Mouse (Mus musculus): ENCODE results near the gene Gga1. TPM values are rescaled to one million over a fixed set of nuclear protein-coding genes. Genes with fewer than 3 reads are reported as not detected.

Gene Gga1
- polyA plus RNA-seq (2012; ENCODE audit: low replicate concordance), result 142 and 325 TPM in 2 replicates

DNA sequence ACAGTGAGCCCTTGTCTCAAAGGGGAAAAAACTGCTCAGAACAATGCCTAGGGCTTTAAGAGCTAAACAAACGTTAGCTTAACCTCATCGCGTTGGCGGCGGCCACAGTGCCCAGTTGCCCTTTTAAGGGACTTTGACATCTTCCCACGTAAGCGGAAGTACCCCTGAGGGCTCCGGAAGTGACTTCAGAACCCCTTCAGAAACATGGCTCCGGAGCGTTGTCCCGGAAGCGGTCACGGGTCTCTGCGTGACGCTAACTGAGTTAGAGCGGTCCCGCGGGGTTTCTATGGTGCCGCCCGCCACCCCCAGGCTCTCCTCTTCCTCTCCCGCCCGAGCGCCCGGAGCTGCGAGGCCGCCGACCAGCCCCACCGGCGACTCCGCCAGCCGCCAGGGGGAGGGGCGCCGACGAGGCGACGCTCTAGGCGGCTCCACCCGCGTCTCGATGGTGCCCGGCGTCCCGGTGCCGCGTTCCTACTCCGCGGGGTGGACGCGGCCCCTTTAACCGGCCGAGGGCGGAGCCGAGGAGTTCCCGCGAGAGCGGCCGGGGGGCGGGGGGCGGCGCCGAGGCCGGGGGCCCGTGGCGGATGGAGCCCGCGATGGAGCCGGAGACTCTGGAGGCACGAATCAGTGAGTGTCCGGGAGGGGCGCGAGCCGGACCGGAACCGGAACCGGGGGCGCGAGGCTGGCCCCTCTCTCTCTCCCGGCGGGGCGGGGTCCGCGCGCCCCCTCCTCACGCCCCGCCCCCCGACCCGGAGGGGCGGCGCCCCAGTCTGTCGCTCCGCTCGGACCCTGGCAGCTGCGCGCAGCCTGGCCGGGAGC lies at the start of gene Gga1:
TSS of gene Gga1 (plus strand) at position 200 of the 819 bp plus-strand sequence.

DNA sequence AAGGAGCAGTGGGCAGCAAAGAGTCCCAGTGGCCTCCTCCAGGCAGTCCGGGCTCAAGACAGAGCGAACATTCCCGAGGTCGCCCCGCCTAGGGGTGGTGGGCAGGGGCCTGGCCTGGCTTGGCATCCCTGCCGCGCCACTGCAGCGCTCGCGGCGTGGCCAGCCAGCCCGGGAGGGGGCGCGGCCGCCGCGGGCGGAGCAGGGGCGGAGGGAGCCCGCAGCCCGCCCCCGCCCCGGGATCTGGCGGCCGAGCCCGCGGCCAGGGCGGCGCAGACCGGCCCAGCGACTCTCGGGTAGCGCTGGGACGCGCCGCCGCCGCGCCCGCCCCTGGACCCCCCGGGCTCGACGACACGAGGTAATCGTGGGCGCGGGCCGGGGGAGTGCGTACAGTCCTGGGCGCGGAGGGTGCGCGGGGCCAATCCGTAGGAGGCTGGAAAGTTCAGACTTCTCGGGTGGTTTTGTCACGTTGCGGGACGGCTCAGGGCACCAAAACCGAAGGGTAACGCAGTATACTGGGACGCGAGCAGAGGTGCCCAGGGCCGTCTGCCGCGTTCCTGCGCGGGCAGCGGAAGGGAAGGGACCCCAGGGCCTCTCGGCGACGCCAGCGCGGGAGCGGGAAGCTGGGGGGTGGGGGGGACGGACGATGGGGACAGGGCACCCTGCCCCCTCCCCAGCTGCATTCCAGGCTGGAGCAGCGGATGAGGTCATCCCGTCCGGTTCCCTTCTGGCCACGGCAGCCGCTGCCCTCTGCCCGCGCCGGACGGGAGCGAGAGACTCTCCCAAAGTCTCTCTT lies 34.4 kb upstream of the Gga1 start, which contains the start of gene Cdc42ep1:
TSS of gene Cdc42ep1 (plus strand) at position 254 of the 793 bp plus-strand sequence.

DNA sequence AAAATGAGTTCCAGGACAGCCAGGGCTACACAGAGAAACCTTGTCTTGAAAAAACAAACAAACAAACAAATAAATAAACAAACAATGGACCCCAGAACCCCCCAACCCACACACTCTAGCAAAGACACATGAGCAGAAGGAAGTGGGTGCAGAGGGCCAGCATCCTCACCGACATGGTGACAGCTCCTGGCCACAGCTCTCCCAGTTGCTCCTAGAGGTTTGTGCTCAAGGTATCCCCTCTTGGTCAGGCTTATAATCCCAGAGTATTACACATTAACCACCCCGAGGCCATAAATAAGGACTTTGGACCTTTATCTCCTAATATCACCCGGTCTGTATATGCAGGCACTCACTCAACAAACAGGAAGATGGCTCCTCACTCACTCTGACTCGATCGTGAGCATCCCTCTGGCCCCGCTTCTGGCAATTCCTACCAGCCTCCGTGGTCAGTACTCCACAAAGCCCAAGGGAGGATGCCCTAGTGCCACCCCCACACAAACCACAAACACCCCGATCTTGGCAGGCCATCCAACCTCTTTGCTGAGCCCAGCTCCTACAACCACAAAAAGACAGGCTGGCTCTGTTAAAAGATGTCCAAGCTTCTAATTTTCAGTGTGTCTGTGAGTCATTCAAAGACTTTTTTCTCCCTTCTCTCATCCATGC lies 21.6 kb upstream of the Gga1 start, which contains the start of gene Lgals2:
TSS of gene Lgals2 (minus strand) at position 227 of the 663 bp plus-strand sequence.

DNA sequence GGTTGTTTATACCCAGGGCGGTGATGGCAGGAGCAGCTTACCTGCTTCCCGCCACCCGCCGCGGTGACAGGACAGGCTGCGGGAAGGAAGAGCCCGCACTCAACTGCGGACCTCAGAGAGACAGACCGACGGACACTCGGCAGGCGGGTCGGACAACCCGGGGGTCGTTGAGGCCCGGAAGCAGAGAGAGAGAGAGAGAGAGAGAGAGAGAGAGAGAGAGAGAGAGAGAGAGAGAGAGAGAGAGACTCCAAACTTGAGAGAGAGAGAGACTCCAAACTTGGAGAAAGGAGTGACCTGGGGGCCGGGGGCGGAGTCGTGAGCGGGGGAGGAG lies 22.4 kb downstream of the Gga1 start, which contains the start of gene Gm49510:
TSS of gene Gm49510 (plus strand) at position 259 of the 331 bp plus-strand sequence.

DNA sequence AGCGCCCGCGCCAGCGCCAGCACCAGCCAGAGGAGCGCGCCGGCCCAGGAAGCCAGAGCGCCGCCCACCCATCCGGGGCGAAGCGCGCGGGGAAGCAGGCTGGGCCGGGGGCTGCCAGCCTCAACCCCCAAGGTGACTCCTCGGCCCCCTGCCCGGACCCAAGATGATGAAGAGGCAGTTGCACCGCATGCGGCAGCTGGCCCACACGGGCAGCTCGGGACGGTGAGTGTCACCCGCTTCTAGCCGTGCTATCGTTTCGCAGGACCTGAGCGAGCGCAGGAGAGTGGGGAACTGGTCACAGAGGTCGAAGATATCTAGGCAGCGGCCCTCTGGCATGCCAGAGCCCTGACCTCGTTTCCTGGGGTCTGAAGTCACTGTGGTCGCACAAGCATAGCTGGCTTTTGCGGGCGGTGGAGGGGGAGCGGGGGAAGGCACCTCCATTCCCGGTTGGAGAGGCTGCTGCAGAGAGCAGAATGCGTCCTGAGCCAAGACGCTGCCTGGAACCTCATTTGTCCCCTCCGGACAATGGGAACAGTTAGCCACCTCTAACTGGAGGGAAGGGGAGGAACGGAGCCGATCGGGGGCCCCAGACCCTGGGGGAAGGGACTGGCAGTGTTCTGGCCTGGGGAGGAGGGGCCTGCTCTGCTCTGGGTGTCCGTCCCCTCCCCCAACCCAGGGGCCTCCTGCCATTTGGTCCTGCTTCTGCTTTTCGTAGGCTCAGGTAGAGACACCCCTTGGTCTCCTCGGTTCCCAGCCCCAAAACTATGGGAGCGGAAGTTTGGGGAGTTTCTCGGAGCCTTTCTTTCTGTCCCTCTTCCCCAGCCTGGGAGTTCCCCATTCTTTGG lies 23.0 kb downstream of the Gga1 start, which contains the start of gene Sh3bp1:
TSS of gene Sh3bp1 (plus strand) at position 29 of the 845 bp plus-strand sequence.

DNA sequence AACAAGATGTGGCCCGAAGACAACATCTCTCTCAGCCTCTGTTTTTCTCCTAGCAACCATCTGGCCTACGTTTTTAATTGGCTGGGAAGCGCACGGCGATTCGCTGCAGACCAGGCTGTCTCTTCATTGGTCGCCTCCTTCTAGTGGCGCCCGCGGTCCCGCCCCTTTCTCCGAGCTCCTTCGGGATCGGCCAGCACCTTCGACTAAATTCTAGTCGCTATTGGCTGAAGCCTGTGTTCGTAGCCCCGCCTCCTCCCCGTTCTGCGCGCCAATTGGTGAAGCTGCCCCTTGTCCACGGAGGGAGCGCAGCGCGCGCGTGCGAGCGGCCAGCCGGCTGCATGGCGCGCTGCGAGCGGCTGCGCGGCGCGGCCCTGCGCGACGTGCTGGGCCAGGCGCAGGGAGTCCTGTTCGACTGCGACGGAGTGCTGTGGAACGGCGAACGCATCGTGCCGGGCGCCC lies 36.7 kb downstream of the Gga1 start, which contains the start of gene Pdxp:
TSS of gene Pdxp (plus strand) at position 288 of the 459 bp plus-strand sequence.

DNA sequence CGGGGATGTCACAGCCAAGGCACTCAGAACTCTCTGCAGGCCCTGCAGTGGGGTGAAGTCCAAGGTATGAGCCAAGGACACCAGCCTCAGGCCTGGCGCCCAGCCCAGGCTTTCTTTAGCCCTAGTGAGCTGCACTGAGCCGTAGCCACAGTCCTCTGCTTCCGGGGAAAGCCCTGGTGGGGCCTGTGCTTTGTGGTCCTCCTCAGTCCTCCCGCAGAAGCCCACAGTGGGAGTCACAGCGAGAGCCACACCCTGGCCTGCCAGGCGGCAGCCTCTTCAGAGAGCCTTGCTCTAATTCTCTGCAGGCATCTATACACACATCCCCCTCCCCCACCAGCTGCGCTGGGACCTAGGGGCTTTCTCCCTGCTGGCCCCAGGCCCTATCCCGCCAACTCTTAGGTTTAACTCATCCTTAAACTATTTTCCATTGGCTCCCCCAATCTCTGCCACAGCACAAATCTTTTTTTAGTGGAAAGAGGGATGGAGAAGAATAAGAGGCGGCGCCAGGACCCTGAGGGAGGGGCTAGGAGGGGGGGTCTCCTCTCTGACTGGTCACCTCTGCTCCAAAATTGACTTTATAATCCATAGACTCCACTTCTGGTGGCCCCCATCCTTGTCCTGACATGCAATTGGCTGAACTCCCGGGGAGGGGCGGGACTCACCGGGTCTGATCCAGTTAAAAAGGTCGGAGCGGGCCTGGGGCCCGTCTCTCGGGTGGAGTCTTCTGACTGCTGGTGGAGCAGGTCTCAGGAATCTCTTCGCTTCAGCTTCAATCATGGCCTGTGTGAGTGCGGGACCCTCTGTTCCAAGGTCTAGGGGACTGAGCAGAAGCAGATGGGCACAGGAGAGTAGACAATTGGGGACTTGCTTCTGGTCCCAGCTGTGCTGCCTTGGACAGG lies 49.3 kb downstream of the Gga1 start, which contains the start of gene Lgals1:
TSS of gene Lgals1 (plus strand) at position 705 of the 899 bp plus-strand sequence.

DNA sequence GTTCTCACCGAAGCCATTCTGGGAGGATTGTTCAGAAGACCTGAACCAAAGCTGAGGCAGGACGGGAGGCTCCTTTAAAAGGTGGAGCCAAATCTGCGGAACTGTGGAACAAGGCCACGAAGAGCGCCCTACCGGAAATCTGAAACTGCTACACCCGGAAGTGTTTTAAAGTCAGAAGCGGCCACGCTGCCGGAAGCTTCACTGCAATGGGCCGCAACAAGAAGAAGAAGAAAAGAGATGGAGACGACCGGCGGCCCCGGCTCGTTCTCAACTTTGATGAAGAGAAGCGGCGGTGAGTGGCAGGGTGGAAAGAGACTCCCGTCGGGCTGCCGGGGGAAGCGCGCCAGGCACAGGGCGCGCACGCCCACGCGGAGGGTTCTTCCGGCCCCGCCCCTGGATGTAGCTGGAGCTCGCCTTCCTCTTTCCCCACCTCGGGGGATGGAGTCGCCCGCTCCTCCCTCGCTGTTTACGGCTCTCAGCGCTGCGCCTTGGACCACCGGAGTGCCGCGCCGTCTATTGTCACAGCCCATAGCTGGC lies 57.9 kb downstream of the Gga1 start, which contains the start of gene Nol12:
TSS of gene Nol12 (plus strand) at position 150 of the 537 bp plus-strand sequence.

Other genes starting within 250 kb of the Gga1 start
- 0.01 TPM in 1 of 2 replicates, not detected in the other for gene Elfn2, start 158.4 kb upstream of the Gga1 start, polyA plus RNA-seq (2012; ENCODE audit: low replicate concordance)
- 95.0 and 108 TPM in 2 replicates for gene Mfng, start 103.7 kb upstream of the Gga1 start, polyA plus RNA-seq (2012; ENCODE audit: low replicate concordance)
- gene Card10, start 74.1 kb upstream of the Gga1 start, polyA plus RNA-seq (2012; ENCODE audit: low replicate concordance), result 2.7 and 19.9 TPM in 2 replicates
- 0.22 and 2.4 TPM in 2 replicates for gene Cdc42ep1, start 34.6 kb upstream of the Gga1 start, polyA plus RNA-seq (2012; ENCODE audit: low replicate concordance)
- not detected in 2 replicates for gene Lgals2, start 21.7 kb upstream of the Gga1 start, polyA plus RNA-seq (2012; ENCODE audit: low replicate concordance)
- 3.0 and 4.4 TPM in 2 replicates for gene Gm49510, start 22.5 kb downstream of the Gga1 start, polyA plus RNA-seq (2012; ENCODE audit: low replicate concordance)
- 582 and 2,232 TPM in 2 replicates for gene Sh3bp1, start 22.6 kb downstream of the Gga1 start, polyA plus RNA-seq (2012; ENCODE audit: low replicate concordance)
- gene Pdxp, start 36.7 kb downstream of the Gga1 start, polyA plus RNA-seq (2012; ENCODE audit: low replicate concordance), result 12.5 and 16.3 TPM in 2 replicates
- 53.3 and 226 TPM in 2 replicates for gene Lgals1, start 49.5 kb downstream of the Gga1 start, polyA plus RNA-seq (2012; ENCODE audit: low replicate concordance)
- 13.2 and 25.0 TPM in 2 replicates for gene Nol12, start 57.7 kb downstream of the Gga1 start, polyA plus RNA-seq (2012; ENCODE audit: low replicate concordance)
- gene Triobp, start 70.5 kb downstream of the Gga1 start, polyA plus RNA-seq (2012; ENCODE audit: low replicate concordance), result 97.8 and 205 TPM in 2 replicates
- gene H1f0, start 151.3 kb downstream of the Gga1 start, polyA plus RNA-seq (2012; ENCODE audit: low replicate concordance), result 34.8 and 92.6 TPM in 2 replicates
- 0.31 and 1.8 TPM in 2 replicates for gene Galr3, start 164.7 kb downstream of the Gga1 start, polyA plus RNA-seq (2012; ENCODE audit: low replicate concordance)
- gene Ankrd54, start 185.7 kb downstream of the Gga1 start, polyA plus RNA-seq (2012; ENCODE audit: low replicate concordance), result 26.8 and 56.0 TPM in 2 replicates
- gene Eif3l, start 198.0 kb downstream of the Gga1 start, polyA plus RNA-seq (2012; ENCODE audit: low replicate concordance), result 8.5 and 20.0 TPM in 2 replicates
- gene Micall1, start 231.7 kb downstream of the Gga1 start, polyA plus RNA-seq (2012; ENCODE audit: low replicate concordance), result 58.3 and 190 TPM in 2 replicates

All from hematopoietic multipotent progenitor cell, adult 10-12 weeks (in vitro differentiated cells).